Mouse (Mus musculus) kidney, adult 2 months (tissue): Measurements from ENCODE around the gene Hoxa7.

Experiments
- CTCF ChIP-seq: fragments of 200-500 bp; conservative IDR thresholded peaks from 2 replicates; pipeline ENCODE4 v1.5.1; 2011; ENCODE audit warnings: low read depth, mild to moderate bottlenecking, control low read depth, low read length, moderate library complexity, mixed read lengths; ENCODE audit not compliant: insufficient read depth, insufficient read length
- POLR2A ChIP-seq: fragments of 200-500 bp; IDR thresholded peaks from one replicate; pipeline ENCODE4 v1.6.1; 2011; ENCODE audit warnings: low read depth, low read length, control low read depth

DNA sequence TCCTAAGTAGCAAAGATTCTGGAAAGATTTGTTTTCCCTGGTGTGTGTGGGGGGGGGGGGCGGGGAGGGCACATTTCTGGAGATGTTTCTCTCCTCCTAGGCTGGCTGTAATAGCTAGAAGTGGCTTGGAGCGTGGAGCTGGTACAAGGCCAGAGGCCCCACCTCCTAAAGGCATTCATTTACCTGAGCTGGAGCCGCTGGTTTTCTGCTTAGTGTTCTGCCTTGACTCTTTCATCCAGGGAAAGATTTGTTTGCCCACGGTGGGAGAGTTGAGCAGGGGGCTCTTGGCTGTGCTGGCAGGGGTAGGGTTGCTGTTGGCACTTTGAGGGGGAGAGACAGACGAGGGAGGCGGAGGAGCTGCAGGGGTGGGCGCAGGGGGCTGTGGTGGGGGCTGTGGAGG lies 49.7 kb downstream of the Hoxa7 start:
- TF ChIP-seq CTCF, result no peak
- no peak for TF ChIP-seq POLR2A
